Mouse (Mus musculus) cerebellum, adult 2 months (tissue): ENCODE measurements around the gene Sh2b1. TPM values are rescaled to one million over a fixed set of nuclear protein-coding genes. Genes with fewer than 3 reads are reported as not detected.
"Not testable (repeated sequence)": the region's sequence is repeated elsewhere in the genome, so short reads cannot be mapped to it uniquely, and the experiment has no call there.

Experiments used
- DNase-seq, 2 experiments: peaks; one replicate each; pipeline ENCODE4 v3.0.0; 2021
- H3K27ac ChIP-seq: fragments of 200-500 bp; 2 replicates; pipeline ENCODE4 v1.5.1; 2012; ENCODE audit warnings: low read length, control low read depth, inconsistent platforms; ENCODE audit not compliant: insufficient read depth
- H3K27me3 ChIP-seq: fragments of 200-500 bp; 2 replicates; pipeline ENCODE4 v1.6.1; 2012; ENCODE audit warnings: inconsistent platforms, mild to moderate bottlenecking, low read length, moderate library complexity; ENCODE audit not compliant: control insufficient read depth, insufficient read depth
- H3K4me1 ChIP-seq: fragments of 200-500 bp; 2 replicates; pipeline ENCODE4 v1.6.1; 2011; ENCODE audit warnings: low read length; ENCODE audit not compliant: control insufficient read depth, insufficient read depth
- H3K4me3 ChIP-seq: fragments of 200-500 bp; replicated peaks from 2 replicates; pipeline ENCODE3; 2011; ENCODE audit warnings: mild to moderate bottlenecking, low read depth, low read length, control low read depth; ENCODE audit not compliant: insufficient read depth
- CTCF ChIP-seq: fragments of 200-500 bp; IDR thresholded peaks from 2 replicates; pipeline ENCODE4 v1.5.1; 2011; ENCODE audit warnings: low read depth, mild to moderate bottlenecking, control low read depth, low read length, moderate library complexity, borderline replicate concordance; ENCODE audit not compliant: insufficient read depth
- POLR2A ChIP-seq: fragments of 200-500 bp; IDR thresholded peaks from 2 replicates; pipeline ENCODE4 v1.6.1; 2011; ENCODE audit warnings: low read length, control low read depth, borderline replicate concordance; ENCODE audit not compliant: insufficient read depth
- WGBS: fragments of 180-500 bp; shearing (Covaris S2); methylation state at CpG from one replicate; pipeline ENCODE4 v1.1.7; 2018; 5-methylcytosine and 5-hydroxymethylcytosine counted together
- polyA plus RNA-seq: library from polyadenylated mRNA; depleted of rRNA; stranded (reverse); fragments of >200 nt; gene quantifications from 2 replicates; pipeline ENCODE4 v1.2.3, GENCODE M21; 2012

Gene Sh2b1
- polyA plus RNA-seq, 1 experiment = 69.5 TPM

GRCm38 (mm10) chr7:126491973-126492372 is 16.7 kb upstream of the Sh2b1 start:
- Histone ChIP-seq H3K4me1 (peaks cover 7% of the 10 kb centered on the region), H3K4me3 (no peak overlapping the region), H3K27me3 (no peaks in the 10 kb centered on the region), H3K27ac (no peak overlapping the region)
- WGBS = 23% methylated on average over 11 of the region's 11 CpGs
- no peak for DNase-seq
- TF ChIP-seq POLR2A (no peak), CTCF (no peak)

- Histone ChIP-seq H3K4me1 (peaks cover 7% of the 10 kb centered on the region), H3K27ac (no peak overlapping the region), H3K4me3 (no peak overlapping the region), H3K27me3 (no peaks in the 10 kb centered on the region)
- TF ChIP-seq POLR2A = no peak
- TF ChIP-seq CTCF = no peak
- WGBS = 70% methylated on average over 1 of the region's 1 CpGs
- no peak for DNase-seq
Observed at GRCm38 (mm10) chr7:126491005-126491404, 15.8 kb upstream of the Sh2b1 start.

GRCm38 (mm10) chr7:126487617-126488385 is 12.6 kb upstream of the Sh2b1 start:
- WGBS = 14% methylated on average over 25 of the region's 25 CpGs
- DNase-seq, H3K27me3 ChIP-seq, H3K4me1 ChIP-seq, H3K27ac ChIP-seq: not testable (repeated sequence)
- peak overlapping the region; percentile 65 for H3K4me3 ChIP-seq

GRCm38 (mm10) chr7:126487052-126487483 is 11.8 kb upstream of the Sh2b1 start, which contains the start of gene Tufm:
Gene Tufm, plus strand, starts transcription at chr7:126487361.
- Histone ChIP-seq H3K4me1 (peaks cover 7% of the 10 kb centered on the region), H3K4me3 (peak within 1 kb of the TSS; percentile 65), H3K27ac (peak within 1 kb of the TSS; percentile 47), H3K27me3 (no peaks in the 10 kb centered on the region)
- peak; percentile 96 to 99 for DNase-seq
- 0% methylated on average over 32 of the region's 32 CpGs for WGBS
- TF ChIP-seq CTCF (no peak), POLR2A (peak; percentile 36; the same call in 1 of the 2 replicates)

- H3K27me3 ChIP-seq = no peaks in the 10 kb centered on the region
- DNase-seq = peak; percentile 84 to 90
- no peak for TF ChIP-seq CTCF
- peak; percentile 51; the same call in 1 of the 2 replicates for TF ChIP-seq POLR2A
- peak overlapping the region; percentile 55 for H3K4me3 ChIP-seq
- no peak overlapping the region for H3K27ac ChIP-seq
- WGBS = under 1% methylated on average over 23 of the region's 23 CpGs
- no peaks in the 10 kb centered on the region for H3K4me1 ChIP-seq
Observed at GRCm38 (mm10) chr7:126482392-126482871, 7.2 kb upstream of the Sh2b1 start.

GRCm38 (mm10) chr7:126481699-126482098 is 6.5 kb upstream of the Sh2b1 start:
- TF ChIP-seq CTCF (peak; percentile 22; the same call in 1 of the 2 replicates), POLR2A (no peak)
- Histone ChIP-seq H3K27ac (no peak overlapping the region), H3K27me3 (no peaks in the 10 kb centered on the region), H3K4me3 (no peak overlapping the region), H3K4me1 (no peaks in the 10 kb centered on the region)
- WGBS = 24% methylated on average over 5 of the region's 5 CpGs
- DNase-seq = no peak

GRCm38 (mm10) chr7:126474486-126474955 is 703 bp downstream of the Sh2b1 start:
- Histone ChIP-seq H3K27ac (no peak overlapping the region), H3K27me3 (no peaks in the 10 kb centered on the region), H3K4me1 (no peaks in the 10 kb centered on the region; the same call in none of the 2 replicates), H3K4me3 (peak overlapping the region; percentile 72)
- no peak for TF ChIP-seq CTCF
- no peak for TF ChIP-seq POLR2A
- peak in 1 of 2 experiments; percentile 50 for DNase-seq
- WGBS = under 1% methylated on average over 27 of the region's 27 CpGs
